Mouse (Mus musculus) layer of hippocampus, postnatal 10 days (tissue): ENCODE data around the gene Pip4k2b. TPM values are rescaled to one million over a fixed set of nuclear protein-coding genes. Genes with fewer than 3 reads are reported as not detected.

Experiments
- DNase-seq, 2 experiments: peaks; one replicate each; pipeline ENCODE4 v3.0.0; 2021; ENCODE audit warnings: low spot score in 2 of 2
- total RNA-seq, 2 experiments: library from RNA; stranded (reverse); gene quantifications; 2 replicates each; pipeline ENCODE4 v1.2.3; 2021

Gene Pip4k2b
- total RNA-seq, 2 experiments from 2014 or later, result 121 to 138 TPM

GRCm38 (mm10) chr11:97695712-97696401 lies 48.6 kb downstream of the Pip4k2b start:
- DNase-seq, result peak in 1 of 2 experiments; percentile 60

- peak; percentile 69 to 78 for DNase-seq
These were observed 49.4 kb downstream of the Pip4k2b start for GRCm38 (mm10) chr11:97694921-97695711.

GRCm38 (mm10) chr11:97694435-97694834 lies 50.1 kb downstream of the Pip4k2b start:
- no peak for DNase-seq

- DNase-seq, result peak; percentile 84 to 87
These were observed 54.6 kb downstream of the Pip4k2b start for GRCm38 (mm10) chr11:97689861-97690260.

- no peak for DNase-seq
These were observed 57.4 kb downstream of the Pip4k2b start for GRCm38 (mm10) chr11:97687061-97687460.

- DNase-seq, result no peak
These were observed 58.1 kb downstream of the Pip4k2b start for GRCm38 (mm10) chr11:97686322-97686908.

GRCm38 (mm10) chr11:97685613-97686321 lies 58.7 kb downstream of the Pip4k2b start, which contains the start of gene Cisd3:
TSS of gene Cisd3 (plus strand) at chr11:97685826.
- DNase-seq, result peak; percentile 72 to 80

GRCm38 (mm10) chr11:97684766-97685165 lies 59.7 kb downstream of the Pip4k2b start:
- DNase-seq, result no peak

GRCm38 (mm10) chr11:97684063-97684680 lies 60.3 kb downstream of the Pip4k2b start:
- no peak for DNase-seq

- DNase-seq, result no peak
These were observed 61.9 kb downstream of the Pip4k2b start for GRCm38 (mm10) chr11:97682504-97683055.

- DNase-seq, result no peak
These were observed 64.1 kb downstream of the Pip4k2b start for GRCm38 (mm10) chr11:97680430-97680829.

- DNase-seq, result no peak
These were observed 66.2 kb downstream of the Pip4k2b start for GRCm38 (mm10) chr11:97678301-97678700.

- DNase-seq, result no peak
These were observed 66.7 kb downstream of the Pip4k2b start for GRCm38 (mm10) chr11:97677842-97678241.

- no peak for DNase-seq
These were observed 67.1 kb downstream of the Pip4k2b start for GRCm38 (mm10) chr11:97677381-97677780.

- no peak for DNase-seq
These were observed 68.3 kb downstream of the Pip4k2b start for GRCm38 (mm10) chr11:97676050-97676754.

GRCm38 (mm10) chr11:97673148-97673547 lies 71.4 kb downstream of the Pip4k2b start:
- DNase-seq, result no peak

- no peak for DNase-seq
These were observed 73.4 kb downstream of the Pip4k2b start for GRCm38 (mm10) chr11:97671177-97671527.

GRCm38 (mm10) chr11:97670234-97671176 lies 74.0 kb downstream of the Pip4k2b start:
- no peak for DNase-seq

GRCm38 (mm10) chr11:97669829-97670228 lies 74.7 kb downstream of the Pip4k2b start:
- DNase-seq, result no peak
